Mouse (Mus musculus) intestine, embryonic 14.5 days (tissue): ENCODE results near the gene Rap1b. TPM values are rescaled to one million over a fixed set of nuclear protein-coding genes. Genes with fewer than 3 reads are reported as not detected.

Experiments
- ATAC-seq: fragments of 200-750 bp; cut with Nextera tagmentation; replicated peaks from 2 replicates; pipeline ENCODE4 v1.8.0; 2017; ENCODE audit warnings: low read depth, moderate number of reproducible peaks, moderate TSS enrichment, moderate library complexity; ENCODE audit not compliant: low FRiP score, low TSS enrichment
- DNase-seq: peaks from one replicate; pipeline ENCODE4 v3.0.0-alpha.2; 2018; ENCODE audit warnings: low spot score
- H3K27ac ChIP-seq: fragments of 300-500 bp; sonication (generic); 2 replicates; pipeline ENCODE4 v1.5.1; 2014; ENCODE audit warnings: low read depth, mild to moderate bottlenecking, control low read depth
- H3K27me3 ChIP-seq: fragments of 300-500 bp; sonication (generic); replicated peaks from 2 replicates; pipeline ENCODE4 v1.6.1; 2014; ENCODE audit warnings: low read length, control low read depth; ENCODE audit not compliant: control insufficient read depth, insufficient read depth
- H3K36me3 ChIP-seq: fragments of 300-500 bp; sonication (generic); 2 replicates; pipeline ENCODE4 v1.6.1; 2014; ENCODE audit warnings: low read length, control low read depth; ENCODE audit not compliant: control insufficient read depth, insufficient read depth
- H3K4me1 ChIP-seq: fragments of 300-500 bp; sonication (generic); replicated peaks from 2 replicates; pipeline ENCODE4 v1.6.1; 2014; ENCODE audit warnings: low read length, control low read depth, mixed read lengths; ENCODE audit not compliant: control insufficient read depth, insufficient read depth
- H3K4me2 ChIP-seq: fragments of 300-500 bp; sonication (generic); 2 replicates; pipeline ENCODE4 v1.6.1; 2014; ENCODE audit warnings: low read length
- H3K4me3 ChIP-seq: fragments of 300-500 bp; sonication (generic); 2 replicates; pipeline ENCODE4 v1.5.1; 2014; ENCODE audit warnings: low read depth, low read length, control low read depth, mixed read lengths
- H3K9ac ChIP-seq: fragments of 300-500 bp; sonication (generic); 2 replicates; pipeline ENCODE4 v1.6.1; 2014; ENCODE audit warnings: mild to moderate bottlenecking, low read length
- H3K9me3 ChIP-seq: fragments of 300-500 bp; sonication (generic); 2 replicates; pipeline ENCODE4 v1.6.1; 2016; ENCODE audit warnings: low read length, control low read depth; ENCODE audit not compliant: control insufficient read depth
- WGBS: fragments of 180-500 bp; shearing (Covaris S2); extraction: QIAGEN DNeasy Blood & Tissue Kit; methylation state at CpG from one replicate; pipeline ENCODE4 v1.1.7; 2014; 5-methylcytosine and 5-hydroxymethylcytosine counted together
- polyA plus RNA-seq: library from polyadenylated mRNA; unstranded; fragments of >200 nt; fragmentation: Nextera tagmentation; extraction: Ambion mirVana; gene quantifications from 2 replicates; pipeline ENCODE4 v1.2.1, GENCODE M21; 2014

Gene Rap1b
- polyA plus RNA-seq, 1 experiment from 2014 or later = 183 TPM

GRCm38 (mm10) chr10:117848981-117849380, 3.1 kb upstream of the Rap1b start:
- Histone ChIP-seq H3K27me3 (no peaks in the 10 kb centered on the region), H3K27ac (no peak overlapping the region), H3K36me3 (no peaks in the 10 kb centered on the region), H3K9ac (no peak overlapping the region), H3K4me2 (no peak overlapping the region), H3K9me3 (no peaks in the 10 kb centered on the region), H3K4me1 (peaks cover 9% of the 10 kb centered on the region; the same call in 1 of the 2 replicates), H3K4me3 (no peak overlapping the region)
- WGBS = 55% methylated on average over 3 of the region's 3 CpGs
- ATAC-seq = no peak
- DNase-seq = no peak

GRCm38 (mm10) chr10:117846796-117847195, 961 bp upstream of the Rap1b start:
- Histone ChIP-seq H3K9ac (no peak overlapping the region), H3K36me3 (no peaks in the 10 kb centered on the region), H3K4me2 (peak overlapping the region; percentile 50), H3K4me1 (peaks cover 21% of the 10 kb centered on the region; the same call in 1 of the 2 replicates), H3K27ac (peak overlapping the region; percentile 97), H3K27me3 (no peaks in the 10 kb centered on the region), H3K4me3 (peak overlapping the region; percentile 83; the same call in 1 of the 2 replicates), H3K9me3 (no peaks in the 10 kb centered on the region)
- ATAC-seq = no peak
- DNase-seq = no peak
- 49% methylated on average over 9 of the region's 9 CpGs for WGBS

- ATAC-seq = peak; percentile 88
- H3K9me3 ChIP-seq = no peaks in the 10 kb centered on the region
- H3K4me1 ChIP-seq = peaks cover 22% of the 10 kb centered on the region; the same call in 1 of the 2 replicates
- peak overlapping the region; percentile 97 for H3K27ac ChIP-seq
- H3K9ac ChIP-seq = peak overlapping the region; percentile 97
- no peaks in the 10 kb centered on the region for H3K36me3 ChIP-seq
- peak overlapping the region; percentile 50 for H3K4me2 ChIP-seq
- under 1% methylated on average over 21 of the region's 21 CpGs for WGBS
- DNase-seq = no peak
- peak overlapping the region; percentile 83 for H3K4me3 ChIP-seq
- no peaks in the 10 kb centered on the region for H3K27me3 ChIP-seq
These were observed 411 bp upstream of the Rap1b start for GRCm38 (mm10) chr10:117846260-117846632.

GRCm38 (mm10) chr10:117844782-117845596, 846 bp downstream of the Rap1b start:
- Histone ChIP-seq H3K4me1 (peaks cover 22% of the 10 kb centered on the region; the same call in 1 of the 2 replicates), H3K9me3 (no peaks in the 10 kb centered on the region), H3K27me3 (no peaks in the 10 kb centered on the region), H3K4me2 (peak overlapping the region; percentile 70), H3K27ac (peak overlapping the region; percentile 97), H3K4me3 (peak overlapping the region; percentile 83), H3K9ac (peak overlapping the region; percentile 97), H3K36me3 (no peaks in the 10 kb centered on the region)
- under 1% methylated on average over 45 of the region's 52 CpGs for WGBS
- DNase-seq (peak; percentile 86), ATAC-seq (peak; percentile 41)

- no peak for DNase-seq
- peak overlapping the region; percentile 83 for H3K4me3 ChIP-seq
- H3K9ac ChIP-seq = peak overlapping the region; percentile 97
- no peak for ATAC-seq
- peaks cover 22% of the 10 kb centered on the region; the same call in 1 of the 2 replicates for H3K4me1 ChIP-seq
- H3K4me2 ChIP-seq = peak overlapping the region; percentile 70
- no peaks in the 10 kb centered on the region for H3K36me3 ChIP-seq
- no peaks in the 10 kb centered on the region for H3K27me3 ChIP-seq
- no peaks in the 10 kb centered on the region for H3K9me3 ChIP-seq
- peak overlapping the region; percentile 97; the same call in 1 of the 2 replicates for H3K27ac ChIP-seq
- WGBS = 23% methylated on average over 5 of the region's 5 CpGs
These were observed 1.6 kb downstream of the Rap1b start for GRCm38 (mm10) chr10:117844279-117844678.

- no peaks in the 10 kb centered on the region for H3K9me3 ChIP-seq
- no peak for ATAC-seq
- no peak overlapping the region for H3K9ac ChIP-seq
- DNase-seq = no peak
- no peaks in the 10 kb centered on the region for H3K27me3 ChIP-seq
- no peak overlapping the region for H3K27ac ChIP-seq
- peak overlapping the region; percentile 70 for H3K4me2 ChIP-seq
- no peaks in the 10 kb centered on the region for H3K36me3 ChIP-seq
- WGBS = 61% methylated on average over 5 of the region's 5 CpGs
- H3K4me3 ChIP-seq = peak overlapping the region; percentile 83
- peaks cover 25% of the 10 kb centered on the region; the same call in 1 of the 2 replicates for H3K4me1 ChIP-seq
These were observed 2.1 kb downstream of the Rap1b start for GRCm38 (mm10) chr10:117843690-117844089.

- 75% methylated on average over 1 of the region's 1 CpGs for WGBS
- DNase-seq = no peak
- no peaks in the 10 kb centered on the region for H3K9me3 ChIP-seq
- no peak overlapping the region for H3K27ac ChIP-seq
- peaks cover 25% of the 10 kb centered on the region; the same call in 1 of the 2 replicates for H3K4me1 ChIP-seq
- no peaks in the 10 kb centered on the region for H3K36me3 ChIP-seq
- ATAC-seq = no peak
- H3K4me2 ChIP-seq = no peak overlapping the region
- no peak overlapping the region for H3K4me3 ChIP-seq
- H3K9ac ChIP-seq = no peak overlapping the region
- no peaks in the 10 kb centered on the region for H3K27me3 ChIP-seq
These were observed 4.1 kb downstream of the Rap1b start for GRCm38 (mm10) chr10:117841765-117842164.

- Histone ChIP-seq H3K4me2 (no peak overlapping the region), H3K9me3 (no peaks in the 10 kb centered on the region), H3K36me3 (no peaks in the 10 kb centered on the region), H3K27me3 (no peaks in the 10 kb centered on the region), H3K27ac (no peak overlapping the region), H3K4me1 (peaks cover 25% of the 10 kb centered on the region), H3K9ac (no peak overlapping the region), H3K4me3 (no peak overlapping the region)
- 90% methylated on average over 5 of the region's 5 CpGs for WGBS
- ATAC-seq (no peak), DNase-seq (no peak)
These were observed 5.3 kb downstream of the Rap1b start for GRCm38 (mm10) chr10:117840431-117840995.
